Mouse (Mus musculus): ENCODE results near the gene Pvrig.
"Not testable (repeated sequence)": the region's sequence is repeated elsewhere in the genome, so short reads cannot be mapped to it uniquely, and the experiment has no call there.

Gene Pvrig

DNA sequence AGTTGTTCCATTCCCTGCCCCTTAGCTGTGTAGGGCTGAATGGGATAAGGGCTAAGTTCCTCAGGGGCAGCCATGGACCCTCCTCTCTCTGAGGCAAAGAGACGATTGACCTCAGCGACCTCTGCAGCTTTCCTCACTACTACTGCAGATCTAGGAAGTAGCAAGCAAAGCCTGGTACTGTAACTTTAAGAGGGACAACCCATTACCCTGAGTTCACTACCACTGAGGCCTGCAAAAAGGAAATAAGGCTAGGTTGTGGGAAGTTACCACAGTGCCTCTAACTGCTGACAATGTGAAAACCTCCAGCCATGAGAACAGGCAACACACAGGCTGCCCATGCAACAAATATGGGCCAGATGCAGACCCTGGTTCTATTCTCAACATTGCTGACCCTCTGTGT, at the start of gene Pvrig:
Gene Pvrig, plus strand, starts transcription at position 301 of the 400 bp plus-strand sequence.
- DNase-seq (ENCODE audit: low read depth, low spot score), result no peak

DNA sequence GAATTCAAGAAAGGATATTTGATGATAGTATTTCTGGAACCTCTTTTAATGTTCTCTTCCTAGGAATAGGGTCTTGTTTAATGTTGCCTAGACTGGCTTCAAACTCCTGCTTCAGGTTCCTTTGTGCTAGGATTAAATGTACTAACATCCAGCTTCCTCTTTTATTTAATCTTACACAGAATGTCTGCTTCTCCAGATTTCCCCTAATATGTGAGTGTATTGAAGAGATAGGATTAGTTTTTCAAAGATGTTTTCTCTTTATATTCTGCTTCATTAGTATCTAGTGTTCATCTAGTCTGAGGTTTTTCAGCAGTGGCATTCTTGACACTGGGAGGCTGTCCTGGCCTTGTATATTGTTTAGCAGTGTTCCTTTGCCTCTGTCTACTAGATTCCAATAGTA, 47.6 kb upstream of the Pvrig start:
- no peak for DNase-seq (ENCODE audit: low read depth, low spot score)

GRCm38 (mm10) chr5:138299613-138300012, 42.1 kb upstream of the Pvrig start:
- no peak for DNase-seq (ENCODE audit: low read depth, low spot score)

GRCm38 (mm10) chr5:138312795-138313194, 29.0 kb upstream of the Pvrig start:
- no peak for DNase-seq (ENCODE audit: low read depth, low spot score)

GRCm38 (mm10) chr5:138343216-138343615, 1.5 kb downstream of the Pvrig start:
- no peak for DNase-seq (ENCODE audit: low read depth, low spot score)

- DNase-seq (ENCODE audit: low read depth, low spot score), result not testable (repeated sequence)
Measured at GRCm38 (mm10) chr5:138363208-138363607, 21.4 kb downstream of the Pvrig start.

GRCm38 (mm10) chr5:138365347-138365746, 23.6 kb downstream of the Pvrig start:
- not testable (repeated sequence) for DNase-seq (ENCODE audit: low read depth, low spot score)
